Mouse (Mus musculus) C2C12 (cell line): ENCODE results near the gene Arfip2.

Experiments used
- CEBPB ChIP-seq: IDR thresholded peaks from one replicate; pipeline ENCODE4 v1.6.1; 2011; ENCODE audit warnings: low read depth, mild to moderate bottlenecking, control low read depth, moderate library complexity
- CTCF ChIP-seq: IDR thresholded peaks from one replicate; pipeline ENCODE4 v1.5.1; 2011; ENCODE audit not compliant: control insufficient read depth, insufficient read depth, insufficient read length
- MAX ChIP-seq: IDR thresholded peaks from one replicate; pipeline ENCODE4 v1.6.1; 2011; ENCODE audit warnings: mild to moderate bottlenecking, control low read depth
- MYOG ChIP-seq: IDR thresholded peaks from one replicate; pipeline ENCODE4 v1.6.1; 2011; ENCODE audit not compliant: control insufficient read depth, insufficient read length; ENCODE audit errors: extremely low read depth
- USF1 ChIP-seq: IDR thresholded peaks from one replicate; pipeline ENCODE4 v1.6.1; 2011; ENCODE audit warnings: low read depth, mild to moderate bottlenecking, control low read depth, moderate library complexity

DNA sequence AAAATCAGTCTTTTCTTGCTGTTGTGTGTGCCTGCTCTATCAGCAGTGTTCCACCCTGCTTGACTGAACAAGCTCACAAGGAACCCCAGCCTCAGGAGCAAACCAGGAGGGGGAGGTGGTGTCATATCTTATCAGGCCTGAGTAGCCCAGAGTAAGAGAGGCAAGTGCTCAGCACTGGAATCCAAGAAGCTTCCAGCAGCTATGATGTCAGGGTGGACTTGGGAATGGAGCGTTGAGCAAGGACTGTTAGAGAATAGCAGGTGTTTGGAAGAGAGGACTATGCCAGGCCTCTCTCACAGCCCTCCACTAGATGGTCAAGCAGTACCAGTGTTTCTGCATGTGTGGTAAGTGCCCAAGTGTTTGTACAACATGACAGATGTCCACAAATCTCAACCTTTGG is 24.5 kb downstream of the Arfip2 start:
- TF ChIP-seq MYOG: no peak
- TF ChIP-seq MAX: no peak
- no peak for TF ChIP-seq CTCF
- no peak for TF ChIP-seq USF1
- no peak for TF ChIP-seq CEBPB
